Mouse (Mus musculus) kidney, embryonic 15.5 days (tissue): Measurements from ENCODE around the gene Dok3. TPM values are rescaled to one million over a fixed set of nuclear protein-coding genes. Genes with fewer than 3 reads are reported as not detected.
"Not testable (repeated sequence)": the region's sequence is repeated elsewhere in the genome, so short reads cannot be mapped to it uniquely, and the experiment has no call there.

Source experiments
- ATAC-seq: fragments of 200-750 bp; cut with Nextera tagmentation; replicated peaks from 2 replicates; pipeline ENCODE4 v1.8.0; 2017; ENCODE audit warnings: moderate TSS enrichment; ENCODE audit not compliant: low FRiP score
- H3K27ac ChIP-seq: fragments of 300-500 bp; sonication (generic); 2 replicates; pipeline ENCODE4 v1.5.1; 2015; ENCODE audit warnings: mild to moderate bottlenecking, inconsistent platforms
- H3K27me3 ChIP-seq: fragments of 300-500 bp; sonication (generic); 2 replicates; pipeline ENCODE4 v1.6.1; 2015; ENCODE audit warnings: inconsistent platforms
- H3K36me3 ChIP-seq: fragments of 300-500 bp; sonication (generic); 2 replicates; pipeline ENCODE4 v1.6.1; 2015; ENCODE audit warnings: inconsistent platforms
- H3K4me1 ChIP-seq: fragments of 300-500 bp; sonication (generic); 2 replicates; pipeline ENCODE4 v1.6.1; 2015; ENCODE audit warnings: inconsistent platforms
- H3K4me2 ChIP-seq: fragments of 300-500 bp; sonication (generic); 2 replicates; pipeline ENCODE4 v1.6.1; 2015; ENCODE audit warnings: moderate library complexity, mild to moderate bottlenecking, inconsistent platforms
- H3K4me3 ChIP-seq: fragments of 300-500 bp; sonication (generic); replicated peaks from 2 replicates; pipeline ENCODE4 v1.5.1; 2015; ENCODE audit warnings: mild to moderate bottlenecking, inconsistent platforms
- H3K9ac ChIP-seq: fragments of 300-500 bp; sonication (generic); 2 replicates; pipeline ENCODE4 v1.6.1; 2015; ENCODE audit warnings: mild to moderate bottlenecking, inconsistent platforms
- H3K9me3 ChIP-seq: fragments of 300-500 bp; sonication (generic); replicated peaks from 2 replicates; pipeline ENCODE4 v1.6.1; 2016; ENCODE audit warnings: inconsistent platforms
- WGBS: fragments of 180-500 bp; shearing (Covaris S2); methylation state at CpG from one replicate; pipeline ENCODE4 v1.1.7; 2015; ENCODE audit warnings: mixed read lengths; 5-methylcytosine and 5-hydroxymethylcytosine counted together
- polyA plus RNA-seq: library from polyadenylated mRNA; unstranded; fragments of >200 nt; fragmentation: Nextera tagmentation; extraction: Ambion mirVana; gene quantifications from 2 replicates; pipeline ENCODE4 v1.2.1, GENCODE M21; 2015

The Dok3 gene
- 2.9 and 3.0 TPM in 2 replicates for polyA plus RNA-seq

GRCm38 (mm10) chr13:55529198-55529915 lies at the start of gene Dok3:
TSS of gene Dok3 (minus strand) at chr13:55529296.
- no peak for ATAC-seq
- H3K27ac ChIP-seq: no peak within 1 kb of the TSS
- H3K4me1 ChIP-seq: no peaks in the 10 kb centered on the region
- no peak within 1 kb of the TSS for H3K4me2 ChIP-seq
- 72% methylated on average over 8 of the region's 8 CpGs for WGBS
- no peak within 1 kb of the TSS for H3K4me3 ChIP-seq
- H3K9ac ChIP-seq: no peak within 1 kb of the TSS
- H3K27me3 ChIP-seq: no peaks in the 10 kb centered on the region
- no peaks in the 10 kb centered on the region for H3K9me3 ChIP-seq
- H3K36me3 ChIP-seq: peaks cover 56% of the 10 kb centered on the region

DNA sequence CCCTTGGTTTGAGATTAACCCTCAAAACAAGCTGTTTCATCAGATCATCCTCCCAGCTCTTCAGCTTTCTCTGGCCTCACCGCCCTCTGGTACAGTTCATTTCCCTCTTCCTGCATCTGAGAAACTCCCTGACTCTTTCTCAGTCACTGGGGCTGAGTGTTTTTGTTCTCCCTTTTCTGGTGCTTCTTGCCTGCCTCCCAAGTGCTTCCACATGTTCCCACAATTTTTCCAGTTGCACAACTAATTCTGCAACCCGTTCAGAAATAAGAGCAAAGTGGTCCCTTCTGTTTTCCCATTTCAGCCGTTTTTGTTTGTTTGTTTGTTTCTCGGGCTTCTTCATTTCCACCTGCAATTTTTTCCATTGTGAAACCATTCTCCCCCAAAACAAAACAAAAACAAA lies 49.0 kb upstream of the Dok3 start:
- Histone ChIP-seq H3K4me2 (no peak overlapping the region), H3K9me3 (no peaks in the 10 kb centered on the region), H3K27ac (no peak overlapping the region), H3K4me1 (no peaks in the 10 kb centered on the region), H3K27me3 (no peaks in the 10 kb centered on the region), H3K36me3 (0 out of 2 replicates have a peak, but pooled peaks cover 4% of the 10 kb centered on the region), H3K4me3 (no peak overlapping the region), H3K9ac (no peak overlapping the region)
- no peak for ATAC-seq
- 87% methylated on average over 4 of the region's 4 CpGs for WGBS

GRCm38 (mm10) chr13:55576872-55577271 lies 47.8 kb upstream of the Dok3 start:
- H3K36me3 ChIP-seq, H3K9me3 ChIP-seq, H3K9ac ChIP-seq, ATAC-seq, H3K4me2 ChIP-seq, H3K4me3 ChIP-seq, H3K4me1 ChIP-seq, H3K27ac ChIP-seq, H3K27me3 ChIP-seq: not testable (repeated sequence)
- 87% methylated on average over 7 of the region's 7 CpGs for WGBS

DNA sequence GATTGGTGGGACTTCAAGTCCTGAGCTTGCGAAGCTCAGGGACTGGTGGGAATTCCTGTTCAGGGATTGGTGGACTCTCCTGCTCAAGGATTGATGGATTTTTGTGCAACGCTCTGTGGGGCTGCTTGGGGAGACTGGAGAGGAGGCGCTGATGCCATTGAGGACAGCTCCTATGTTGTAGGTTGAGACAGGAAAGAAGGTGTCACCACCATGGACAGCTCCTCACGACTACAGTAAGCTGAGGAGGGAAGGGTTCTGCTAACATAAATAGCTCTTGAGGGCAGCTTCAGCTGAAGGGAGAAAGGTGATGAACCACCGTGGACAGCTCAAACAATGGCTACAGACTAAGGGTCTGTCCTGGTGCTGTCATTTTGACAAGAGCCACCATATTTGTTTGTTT lies 46.8 kb upstream of the Dok3 start:
- Histone ChIP-seq H3K9me3 (no peaks in the 10 kb centered on the region), H3K27ac (no peak overlapping the region), H3K4me1 (peaks cover 5% of the 10 kb centered on the region), H3K4me2 (no peak overlapping the region), H3K9ac (no peak overlapping the region), H3K36me3 (0 out of 2 replicates have a peak, but pooled peaks cover 4% of the 10 kb centered on the region), H3K27me3 (no peaks in the 10 kb centered on the region), H3K4me3 (no peak overlapping the region)
- WGBS: 55% methylated on average over 5 of the region's 5 CpGs
- ATAC-seq: no peak

DNA sequence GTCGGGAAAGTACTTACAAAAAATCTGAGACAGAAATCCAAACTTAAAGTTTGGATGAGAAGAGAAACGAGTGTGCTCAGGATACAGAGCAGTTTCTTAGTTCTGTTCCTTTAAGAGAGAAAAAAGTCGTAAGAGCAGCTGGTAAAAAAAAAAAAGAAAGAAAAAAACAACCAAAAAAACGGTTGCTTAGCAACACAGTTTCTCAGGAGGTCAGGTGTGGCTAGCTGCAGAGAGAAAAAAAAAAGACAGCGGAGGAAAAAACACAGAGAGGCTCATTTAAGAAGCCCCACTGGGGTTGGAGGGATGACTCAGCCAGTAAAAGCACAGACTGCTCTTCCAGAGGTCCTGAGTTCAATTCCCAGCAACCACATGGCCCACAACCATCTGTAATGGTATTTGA lies 45.2 kb upstream of the Dok3 start:
- Histone ChIP-seq H3K27ac (no peak overlapping the region), H3K9me3 (no peaks in the 10 kb centered on the region), H3K9ac (no peak overlapping the region), H3K36me3 (0 out of 2 replicates have a peak, but pooled peaks cover 4% of the 10 kb centered on the region), H3K4me3 (no peak overlapping the region), H3K27me3 (no peaks in the 10 kb centered on the region), H3K4me2 (no peak overlapping the region), H3K4me1 (peaks cover 13% of the 10 kb centered on the region)
- no peak for ATAC-seq
- 70% methylated on average over 5 of the region's 5 CpGs for WGBS

- H3K4me3 ChIP-seq: no peak within 1 kb of the TSS
- H3K36me3 ChIP-seq: peaks cover 5% of the 10 kb centered on the region
- WGBS: 92% methylated on average over 2 of the region's 2 CpGs
- no peak for ATAC-seq
- no peak within 1 kb of the TSS for H3K27ac ChIP-seq
- H3K4me1 ChIP-seq: peaks cover 18% of the 10 kb centered on the region
- no peak within 1 kb of the TSS for H3K4me2 ChIP-seq
- H3K9ac ChIP-seq: no peak within 1 kb of the TSS
- H3K27me3 ChIP-seq: no peaks in the 10 kb centered on the region
- H3K9me3 ChIP-seq: no peaks in the 10 kb centered on the region
These were observed 44.3 kb upstream of the Dok3 start, which contains the start of gene Tmed9 for GRCm38 (mm10) chr13:55573432-55573831. TSS of gene Tmed9 (plus strand) at chr13:55573732.

GRCm38 (mm10) chr13:55571977-55572376 lies 42.9 kb upstream of the Dok3 start:
- peaks cover 18% of the 10 kb centered on the region for H3K4me1 ChIP-seq
- no peak for ATAC-seq
- no peaks in the 10 kb centered on the region for H3K9me3 ChIP-seq
- H3K9ac ChIP-seq: no peak overlapping the region
- WGBS: 87% methylated on average over 2 of the region's 2 CpGs
- 0 out of 2 replicates have a peak overlapping the region, but pooled peaks have one; percentile 3 for H3K4me3 ChIP-seq
- H3K36me3 ChIP-seq: peaks cover 17% of the 10 kb centered on the region
- no peak overlapping the region for H3K27ac ChIP-seq
- H3K27me3 ChIP-seq: no peaks in the 10 kb centered on the region
- no peak overlapping the region for H3K4me2 ChIP-seq

DNA sequence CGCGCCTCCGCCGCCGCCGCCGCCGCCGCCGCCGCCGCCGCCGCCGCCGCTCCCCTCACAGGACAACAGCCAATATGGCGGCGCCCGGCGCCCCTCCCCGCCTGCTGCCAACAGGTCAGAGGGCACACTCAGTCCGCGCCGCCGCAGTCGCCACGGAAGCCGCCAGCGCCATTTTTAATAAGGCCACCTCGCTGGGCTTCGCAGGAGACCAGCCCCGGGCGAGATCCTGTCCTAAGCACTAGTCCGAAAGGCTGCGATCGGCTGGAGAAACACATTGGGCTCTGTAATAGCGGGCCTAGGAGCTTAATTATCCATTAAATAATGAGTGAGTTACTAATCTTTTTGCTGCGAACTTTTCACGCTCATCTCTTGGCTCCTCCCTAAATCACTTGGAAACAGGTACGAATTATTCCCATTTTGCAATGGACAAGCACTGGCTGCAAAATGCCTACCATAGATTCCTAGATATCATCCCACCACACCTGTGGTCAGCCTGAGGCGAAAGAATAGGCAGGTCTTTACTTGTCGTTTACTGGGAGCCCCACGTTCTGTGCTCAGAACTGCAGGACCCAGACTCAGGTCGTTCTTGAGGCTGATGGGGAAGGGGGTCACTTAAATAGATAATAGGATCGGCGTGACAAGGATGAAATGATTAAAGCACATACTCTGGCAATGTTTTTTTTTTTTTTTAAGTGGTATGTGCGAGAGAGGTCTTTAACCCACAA lies 42.1 kb upstream of the Dok3 start, which contains the start of gene Fam193b:
Gene Fam193b, minus strand, starts transcription at position 94 of the 725 bp plus-strand sequence.
- ATAC-seq: peak; percentile 89
- H3K36me3 ChIP-seq: peaks cover 23% of the 10 kb centered on the region

GRCm38 (mm10) chr13:55570286-55570973 lies 41.3 kb upstream of the Dok3 start:
- Histone ChIP-seq H3K9ac (peak overlapping the region; percentile 97), H3K27me3 (no peaks in the 10 kb centered on the region), H3K36me3 (peaks cover 29% of the 10 kb centered on the region), H3K9me3 (no peaks in the 10 kb centered on the region), H3K4me1 (peaks cover 18% of the 10 kb centered on the region), H3K27ac (peak overlapping the region; percentile 94), H3K4me3 (peak overlapping the region; percentile 97), H3K4me2 (peak overlapping the region; percentile 93)
- under 1% methylated on average over 47 of the region's 47 CpGs for WGBS
- ATAC-seq: peak; percentile 75

More for the DNA sequence above, 42.1 kb upstream of the Dok3 start, which contains the start of gene Fam193b:
- Histone ChIP-seq H3K4me2 (peak within 1 kb of the TSS; percentile 93), H3K4me1 (peaks cover 18% of the 10 kb centered on the region), H3K9me3 (no peaks in the 10 kb centered on the region), H3K9ac (peak within 1 kb of the TSS; percentile 97), H3K4me3 (peak within 1 kb of the TSS; percentile 97), H3K27me3 (no peaks in the 10 kb centered on the region), H3K27ac (peak within 1 kb of the TSS; percentile 94)
- WGBS: 2% methylated on average over 47 of the region's 47 CpGs

DNA sequence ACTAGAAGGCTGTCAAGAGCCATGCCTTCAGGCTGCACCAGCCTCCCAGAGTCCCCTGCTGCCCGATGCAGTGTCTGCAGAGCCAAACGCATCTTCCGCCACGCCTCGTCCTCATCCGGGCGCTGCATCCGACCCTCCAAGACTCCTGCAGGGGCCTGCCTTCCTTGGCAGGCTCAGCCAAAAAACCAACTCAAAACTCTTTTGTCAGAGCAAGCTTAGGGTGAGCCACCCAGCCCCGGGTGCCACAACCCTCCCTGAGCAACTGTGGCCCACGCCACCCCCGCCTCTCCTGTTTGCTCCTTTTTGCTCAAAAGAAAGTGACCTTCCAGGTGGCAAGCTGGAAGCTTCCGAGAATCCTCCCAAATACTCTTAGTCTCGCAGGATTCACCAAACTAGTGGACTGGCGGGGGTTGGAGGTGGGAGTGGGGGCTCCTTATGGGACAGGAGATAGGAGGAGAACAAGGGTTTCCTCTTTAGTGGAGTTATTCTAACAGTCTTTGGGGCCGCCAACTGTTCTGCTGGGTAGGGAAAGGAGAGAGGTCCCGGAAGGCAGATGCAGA lies 40.7 kb upstream of the Dok3 start:
- H3K9me3 ChIP-seq: no peaks in the 10 kb centered on the region
- H3K27me3 ChIP-seq: no peaks in the 10 kb centered on the region
- H3K27ac ChIP-seq: peak overlapping the region; percentile 94
- peaks cover 18% of the 10 kb centered on the region for H3K4me1 ChIP-seq
- H3K36me3 ChIP-seq: peaks cover 31% of the 10 kb centered on the region
- H3K4me3 ChIP-seq: peak overlapping the region; percentile 97
- ATAC-seq: no peak
- peak overlapping the region; percentile 97 for H3K9ac ChIP-seq
- H3K4me2 ChIP-seq: peak overlapping the region; percentile 93
- WGBS: 5% methylated on average over 16 of the region's 16 CpGs

GRCm38 (mm10) chr13:55568524-55568923 lies 39.4 kb upstream of the Dok3 start:
- Histone ChIP-seq H3K36me3 (peaks cover 34% of the 10 kb centered on the region), H3K4me1 (peaks cover 18% of the 10 kb centered on the region)
- H3K4me3 ChIP-seq, H3K27me3 ChIP-seq, H3K9me3 ChIP-seq, H3K27ac ChIP-seq, H3K4me2 ChIP-seq, ATAC-seq, H3K9ac ChIP-seq: not testable (repeated sequence)
- 89% methylated on average over 4 of the region's 4 CpGs for WGBS
